In genomic region chr1:132261058-132261457, GRCm38 (mm10) we compare ENCODE assay signal across 12 mouse cellular contexts. TPM values are rescaled to one million over a fixed set of nuclear protein-coding genes. Genes with fewer than 3 reads are reported as not detected.
DNase-seq lines count a peak whose midpoint lies in the region; ATAC-seq and TF ChIP-seq lines count a peak whose summit lies in the region.
"Had no signal": no experiment of that assay in that cellular context is flagged by ENCODE, and none has a peak within 500 bp of the region (broad histone marks: within the 10 kb centered on the region; RNA-seq: fewer than 3 reads in every experiment).

No protein-coding gene starts in this region.

- no peaks in the 10 kb centered on the region for H3K27me3 ChIP-seq in heart, adult 2 months (ENCODE audit: control insufficient read depth, insufficient read depth, low read length)
- H3K27me3 ChIP-seq in forebrain, embryonic 10.5 days (ENCODE audit: poor library complexity, severe bottlenecking), result no peaks in the 10 kb centered on the region
- no peaks in the 10 kb centered on the region for H3K27me3 ChIP-seq in hindbrain, embryonic 12.5 days

- no peak overlapping the region for H3K27ac ChIP-seq in heart, adult 2 months
- H3K27ac ChIP-seq in forebrain, embryonic 10.5 days, result no peak overlapping the region
- no peak overlapping the region for H3K27ac ChIP-seq in hindbrain, embryonic 12.5 days

- peak; percentile 23; the same call in 1 of the 2 replicates for TF ChIP-seq CTCF in heart, adult 2 months (IDR thresholded peaks at IDR 0.05)

- no peak overlapping the region for H3K9ac ChIP-seq in heart, adult 2 months (ENCODE audit: low read depth, low read length)
- no peak overlapping the region for H3K9ac ChIP-seq in hindbrain, embryonic 12.5 days

- TF ChIP-seq POLR2A in heart, adult 2 months (IDR thresholded peaks at IDR 0.05; ENCODE audit: insufficient read depth, low read depth, low read length), result no peak

- H3K4me2 ChIP-seq in hindbrain, embryonic 12.5 days (replicated peaks), result no peak overlapping the region

- H3K4me3 ChIP-seq in heart, adult 2 months, result no peak overlapping the region
- H3K4me3 ChIP-seq in forebrain, embryonic 10.5 days, result no peak overlapping the region
- H3K4me3 ChIP-seq in hindbrain, embryonic 12.5 days, result no peak overlapping the region

- peak; percentile 20; the same call in 1 of the 2 replicates for ATAC-seq in granulocyte monocyte progenitor cell, adult 5-6 weeks (replicated peaks; ENCODE audit: poor library complexity, severe bottlenecking)
- no peak for ATAC-seq in hindbrain, embryonic 12.5 days (ENCODE audit: low FRiP score)
- ATAC-seq: forebrain, embryonic 14.5 days had no signal

- no peaks in the 10 kb centered on the region for H3K79me2 ChIP-seq in heart, adult 2 months (replicated peaks; ENCODE audit: control insufficient read depth, insufficient read depth, low read length)

- DNase-seq in heart, adult 2 months, result no peak
- DNase-seq in heart, postnatal 25 days (ENCODE audit: low spot score), result no peak
- peak; percentile 15 for DNase-seq in thymus, postnatal 14 days
- DNase-seq in thymus, postnatal 25 days, result no peak
- DNase-seq in adrenal gland, adult (ENCODE audit: inconsistent age in 2 of 2, low spot score in 1 of 2), result no peak
- DNase-seq in forebrain, embryonic 10.5 days (ENCODE audit: extremely low spot score, low spot score), result no peak

- no peaks in the 10 kb centered on the region for H3K9me3 ChIP-seq in forebrain, embryonic 10.5 days
- H3K9me3 ChIP-seq in hindbrain, embryonic 12.5 days (replicated peaks), result no peaks in the 10 kb centered on the region

- intact Hi-C loops in heart, adult 2 months (cut with DNase I), result no loop called here
- intact Hi-C loops in heart, postnatal 25 days (cut with DNase I), result no loop called here

- TF ChIP-seq EP300 in heart, adult 2 months (IDR thresholded peaks at IDR 0.05; ENCODE audit: insufficient read depth, low read depth, low read length), result no peak

- WGBS in heart, adult 2 months, result 68% methylated on average over 5 of the region's 5 CpGs
- WGBS in forebrain, embryonic 10.5 days, result 72% methylated on average over 5 of the region's 5 CpGs
- WGBS in hindbrain, embryonic 12.5 days, result 70% methylated on average over 5 of the region's 5 CpGs

- no peaks in the 10 kb centered on the region for H3K4me1 ChIP-seq in heart, adult 2 months (ENCODE audit: control insufficient read depth, insufficient read depth, low read length)
- H3K4me1 ChIP-seq in forebrain, embryonic 10.5 days, result peaks cover 14% of the 10 kb centered on the region
- H3K4me1 ChIP-seq in hindbrain, embryonic 12.5 days, result 0 out of 2 replicates have a peak, but pooled peaks cover 5% of the 10 kb centered on the region

- no peaks in the 10 kb centered on the region for H3K36me3 ChIP-seq in heart, adult 2 months (ENCODE audit: control insufficient read depth, insufficient read depth, low read length)
- no peaks in the 10 kb centered on the region for H3K36me3 ChIP-seq in forebrain, embryonic 10.5 days (replicated peaks)
- no peaks in the 10 kb centered on the region for H3K36me3 ChIP-seq in hindbrain, embryonic 12.5 days

RNA-seq across cellular contexts. Expression of gene Gm10188, which starts 31.5 kb away (rescaled TPM):
- total RNA-seq in heart, adult 2 months (2021), result not detected
- not detected in 2 replicates for polyA plus RNA-seq in heart, adult 2 months (2012; rRNA removed)
- not detected for total RNA-seq in heart, postnatal 25 days (2021)
- not detected in 2 replicates for total RNA-seq in granulocyte monocyte progenitor cell, adult 5-6 weeks (2014; fragmentation: Nextera tagmentation)
- not detected in 2 replicates for total RNA-seq in granulocyte monocyte progenitor cell, adult 5-6 weeks (2017)
- not detected in 2 replicates for polyA plus RNA-seq in forebrain, embryonic 10.5 days (2016; fragmentation: Nextera tagmentation; extraction: Ambion mirVana)
- polyA plus RNA-seq in hindbrain, embryonic 12.5 days (2016; fragmentation: Nextera tagmentation; extraction: Ambion mirVana), result 0.49 TPM in 1 of 2 replicates, not detected in the other
- polyA plus RNA-seq: forebrain, embryonic 14.5 days; heart, embryonic 16.5 days; large intestine, adult 2 months; lung, embryonic 16.5 days had no signal

RNA-seq across cellular contexts. Expression of gene Klhdc8a, which starts 37.4 kb away (rescaled TPM):
- 10 to 100 TPM; 15.4 to 21.0 TPM for total RNA-seq in heart, adult 2 months (2021)
- 15.9 and 18.7 TPM in 2 replicates for polyA plus RNA-seq in heart, adult 2 months (2012; rRNA removed)
- 10 to 100 TPM; 22.3 to 28.8 TPM for total RNA-seq in heart, postnatal 25 days (2021)
- not detected in 2 replicates for total RNA-seq in granulocyte monocyte progenitor cell, adult 5-6 weeks (2014; fragmentation: Nextera tagmentation)
- total RNA-seq in granulocyte monocyte progenitor cell, adult 5-6 weeks (2017), result not detected in 2 replicates
- 0.30 and 0.33 TPM in 2 replicates for polyA plus RNA-seq in forebrain, embryonic 10.5 days (2016; fragmentation: Nextera tagmentation; extraction: Ambion mirVana)
- polyA plus RNA-seq in hindbrain, embryonic 12.5 days (2016; fragmentation: Nextera tagmentation; extraction: Ambion mirVana), result 5.1 and 5.3 TPM in 2 replicates

RNA-seq across cellular contexts. Expression of gene Nuak2, which starts 54.9 kb away (rescaled TPM):
- total RNA-seq in heart, adult 2 months (2021), result 1 to 10 TPM; 4.1 to 4.3 TPM
- polyA plus RNA-seq in heart, adult 2 months (2012; rRNA removed), result 2.8 and 4.0 TPM in 2 replicates
- total RNA-seq in heart, postnatal 25 days (2021), result 1 to 10 TPM; 4.1 to 4.3 TPM
- 37.2 and 40.4 TPM in 2 replicates for total RNA-seq in granulocyte monocyte progenitor cell, adult 5-6 weeks (2014; fragmentation: Nextera tagmentation)
- total RNA-seq in granulocyte monocyte progenitor cell, adult 5-6 weeks (2017), result 19.3 and 21.7 TPM in 2 replicates
- polyA plus RNA-seq in forebrain, embryonic 10.5 days (2016; fragmentation: Nextera tagmentation; extraction: Ambion mirVana), result 49.9 TPM in 2 replicates
- polyA plus RNA-seq in hindbrain, embryonic 12.5 days (2016; fragmentation: Nextera tagmentation; extraction: Ambion mirVana), result 29.7 and 30.0 TPM in 2 replicates

Comparison
In these comparisons a context has a peak if more than half of its experiments do, and no peak if none do; other contexts are left out.
1. RNA of gene Klhdc8a, which starts 37.4 kb away (total RNA-seq): 22.3 to 28.8 TPM in heart, postnatal 25 days and 15.4 to 21.0 TPM in heart, adult 2 months; not detected in granulocyte monocyte progenitor cell, adult 5-6 weeks; every median in the first group is over 10 times any median in the second.